Mouse (Mus musculus) ovary, adult 18-20 months (tissue): ENCODE data around the gene Olfr315.
"Not testable (repeated sequence)": the region's sequence is repeated elsewhere in the genome, so short reads cannot be mapped to it uniquely, and the experiment has no call there.

ENCODE experiments used
- DNase-seq: peaks from one replicate; pipeline ENCODE4 v3.0.0; 2022; ENCODE audit warnings: low spot score, mixed read lengths

Gene Olfr315

DNA sequence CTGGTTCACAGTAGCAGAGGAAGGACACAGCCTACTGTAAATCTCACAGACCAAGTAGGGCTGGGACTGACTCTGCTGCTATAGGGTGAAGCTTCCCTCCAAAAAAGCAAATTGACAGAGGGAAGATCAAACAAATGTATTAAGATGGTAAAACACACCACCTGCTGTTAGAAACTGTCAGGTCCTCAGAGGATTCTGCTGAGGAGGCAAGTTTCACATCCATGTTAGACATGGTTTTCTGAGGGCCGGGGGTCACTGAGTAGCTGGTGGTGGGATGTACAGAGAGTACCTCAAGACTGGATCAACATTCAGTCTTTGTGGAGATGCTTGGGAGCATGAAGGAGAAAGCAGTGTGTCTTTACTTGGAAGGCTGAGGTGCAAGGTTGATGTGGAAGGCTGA lies 42.7 kb downstream of the Olfr315 start:
- no peak for DNase-seq

DNA sequence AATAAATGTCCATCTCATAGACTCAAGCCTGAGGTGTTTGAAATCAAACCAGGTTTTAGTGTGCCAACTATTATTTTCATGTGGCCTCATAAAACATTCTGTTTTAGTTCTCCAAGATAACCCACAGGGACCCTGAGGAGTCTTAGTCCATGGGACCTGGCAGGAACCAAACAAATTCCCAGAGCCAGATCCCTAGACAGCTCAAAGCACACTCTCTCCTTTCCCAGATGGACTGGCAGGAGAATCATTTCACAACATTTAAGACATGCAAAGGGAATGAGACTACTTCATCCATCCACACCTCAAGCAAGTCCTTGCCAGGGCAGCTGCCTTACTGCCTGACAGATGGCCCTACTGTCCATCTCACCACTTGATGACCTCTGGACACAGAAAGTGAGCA lies 55.9 kb downstream of the Olfr315 start, which contains the start of gene Olfr312:
TSS of gene Olfr312 (plus strand) at position 301 of the 400 bp plus-strand sequence.
- not testable (repeated sequence) for DNase-seq

GRCm38 (mm10) chr11:58829764-58830163 lies 56.8 kb downstream of the Olfr315 start:
- no peak for DNase-seq
